Mouse (Mus musculus): ENCODE measurements around the gene Irf2.

Gene Irf2

DNA sequence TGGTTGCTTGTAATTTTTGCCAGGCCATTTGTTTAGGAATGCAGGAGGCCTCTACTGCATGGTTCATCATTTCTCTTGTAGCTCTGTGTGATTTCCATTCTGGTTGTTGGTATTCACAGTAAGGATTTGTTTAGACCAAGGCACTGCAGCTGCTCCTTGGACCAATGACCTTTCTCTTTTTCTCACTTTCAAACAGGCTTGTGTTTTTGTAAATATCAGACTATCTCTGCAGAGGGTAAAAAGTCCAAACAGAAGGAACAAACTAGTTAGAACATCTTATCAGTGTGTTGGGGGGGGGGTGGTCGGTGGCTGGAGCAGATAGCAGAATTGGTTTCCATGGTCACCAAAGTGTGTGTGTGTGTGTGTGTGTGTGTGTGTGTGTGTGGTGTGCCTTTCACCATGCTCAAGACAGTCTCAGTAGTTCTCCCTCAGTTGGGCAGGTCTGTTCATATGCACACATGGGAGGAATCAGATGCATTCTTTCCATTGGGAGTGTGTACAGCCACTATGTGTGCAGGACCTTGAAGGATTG is 61.7 kb downstream of the Irf2 start:
- no peak for DNase-seq (ENCODE audit: low read depth, low spot score)

DNA sequence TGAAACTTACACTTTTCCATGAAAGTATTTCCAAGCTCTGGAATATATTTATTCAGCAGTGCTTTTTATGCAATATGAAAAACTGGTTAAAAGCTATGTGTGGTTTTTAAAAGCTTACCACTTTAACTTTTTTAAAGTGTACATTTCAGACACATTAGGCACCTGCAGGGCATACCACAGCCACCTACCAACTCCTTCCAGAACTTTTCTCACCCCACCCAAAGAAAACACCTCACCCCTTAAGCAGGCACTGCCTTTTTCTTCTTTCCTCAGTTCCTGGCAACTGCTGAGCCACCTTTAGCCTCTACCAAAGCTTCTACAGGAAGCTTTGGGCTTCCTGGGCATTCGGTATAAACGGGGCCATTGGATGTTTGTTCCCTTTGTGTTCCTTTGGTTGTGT is 62.5 kb downstream of the Irf2 start:
- no peak for DNase-seq (ENCODE audit: low read depth, low spot score)

DNA sequence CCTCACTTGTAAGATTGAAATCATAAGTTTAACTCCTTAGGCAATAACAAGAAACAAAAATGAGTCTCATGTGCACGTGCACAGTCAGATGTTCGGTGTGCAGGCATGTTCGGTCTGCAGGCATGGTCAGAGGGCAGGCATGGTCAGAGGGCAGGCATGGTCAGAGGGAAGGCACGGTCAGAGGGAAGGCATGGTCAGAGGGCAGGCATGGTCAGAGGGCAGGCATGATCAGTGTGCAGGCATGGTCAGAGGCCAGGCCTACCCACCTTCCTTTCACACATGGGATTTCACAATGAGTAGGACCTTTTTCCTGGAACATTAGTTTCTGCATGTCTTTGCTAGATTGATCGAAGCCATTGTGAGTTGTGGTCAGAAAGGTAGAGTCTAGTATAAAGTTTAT is 65.2 kb downstream of the Irf2 start:
- no peak for DNase-seq (ENCODE audit: low read depth, low spot score)

DNA sequence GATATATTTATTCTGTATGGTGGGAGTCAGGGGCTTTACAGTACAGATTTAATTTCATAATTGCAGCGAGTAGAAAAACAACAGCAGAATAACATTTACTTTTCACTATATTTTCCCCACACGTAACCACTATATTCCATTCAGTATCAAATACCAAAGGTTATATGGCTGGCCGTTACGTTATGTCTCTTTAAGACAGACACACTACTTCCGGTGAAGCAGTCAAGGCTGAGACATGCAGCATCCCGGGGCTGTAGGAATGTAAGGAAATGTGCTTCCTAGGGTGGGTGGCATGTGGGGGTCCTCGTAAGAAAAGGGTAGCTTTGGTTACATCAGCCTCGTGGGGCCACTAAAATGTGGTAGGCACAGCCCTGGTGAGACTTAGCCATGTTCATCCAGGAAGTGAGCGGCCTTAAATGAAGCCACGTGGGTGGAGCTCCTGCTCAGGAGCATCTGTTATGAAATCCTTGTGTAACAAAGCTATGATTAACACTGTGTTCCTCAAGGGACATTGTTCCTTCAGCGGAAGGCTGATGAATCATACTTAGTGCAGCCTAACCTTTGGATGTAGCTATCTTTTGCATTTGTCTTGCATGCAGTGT is 71.6 kb downstream of the Irf2 start:
- DNase-seq (ENCODE audit: low read depth, low spot score), result peak; percentile 96

DNA sequence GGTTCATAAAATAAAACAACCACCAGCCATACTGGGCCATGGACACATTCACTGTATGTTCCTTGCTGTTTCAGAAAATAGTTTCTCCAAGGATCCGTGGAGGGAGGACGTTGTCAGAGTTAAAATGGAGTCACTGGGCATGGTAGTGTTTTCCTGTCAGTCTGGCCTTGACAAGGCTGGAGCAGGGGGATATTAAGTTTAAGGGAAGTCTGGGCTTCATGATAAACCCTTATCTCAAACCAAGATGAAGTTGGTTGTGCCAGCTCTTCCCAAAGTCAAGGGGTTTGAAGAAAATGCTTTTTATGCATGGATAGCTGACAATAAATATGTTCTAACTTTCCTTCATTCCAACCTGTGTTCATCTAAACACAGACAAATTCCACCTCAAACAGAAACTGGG is 72.4 kb downstream of the Irf2 start:
- DNase-seq (ENCODE audit: low read depth, low spot score), result no peak

DNA sequence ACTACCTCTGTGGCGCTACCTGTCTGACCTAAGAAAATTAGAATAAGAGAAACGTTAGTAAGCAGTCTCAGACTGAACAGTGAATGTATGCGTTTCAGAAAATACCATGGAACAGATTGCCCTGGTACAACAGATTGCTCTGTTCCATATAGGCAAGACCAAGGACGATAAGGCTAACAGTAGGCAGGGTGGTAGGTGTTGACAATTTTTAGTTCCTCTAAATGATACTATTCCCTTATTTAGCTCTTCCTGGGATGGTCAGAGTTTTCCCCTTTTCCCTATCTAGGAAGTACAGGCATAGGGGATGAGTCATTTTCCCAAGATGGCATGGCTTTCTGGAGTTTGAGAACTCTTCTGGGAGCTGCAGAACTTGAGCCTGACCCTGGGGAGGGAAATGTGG is 73.4 kb downstream of the Irf2 start:
- peak; percentile 39 for DNase-seq (ENCODE audit: low read depth, low spot score)

DNA sequence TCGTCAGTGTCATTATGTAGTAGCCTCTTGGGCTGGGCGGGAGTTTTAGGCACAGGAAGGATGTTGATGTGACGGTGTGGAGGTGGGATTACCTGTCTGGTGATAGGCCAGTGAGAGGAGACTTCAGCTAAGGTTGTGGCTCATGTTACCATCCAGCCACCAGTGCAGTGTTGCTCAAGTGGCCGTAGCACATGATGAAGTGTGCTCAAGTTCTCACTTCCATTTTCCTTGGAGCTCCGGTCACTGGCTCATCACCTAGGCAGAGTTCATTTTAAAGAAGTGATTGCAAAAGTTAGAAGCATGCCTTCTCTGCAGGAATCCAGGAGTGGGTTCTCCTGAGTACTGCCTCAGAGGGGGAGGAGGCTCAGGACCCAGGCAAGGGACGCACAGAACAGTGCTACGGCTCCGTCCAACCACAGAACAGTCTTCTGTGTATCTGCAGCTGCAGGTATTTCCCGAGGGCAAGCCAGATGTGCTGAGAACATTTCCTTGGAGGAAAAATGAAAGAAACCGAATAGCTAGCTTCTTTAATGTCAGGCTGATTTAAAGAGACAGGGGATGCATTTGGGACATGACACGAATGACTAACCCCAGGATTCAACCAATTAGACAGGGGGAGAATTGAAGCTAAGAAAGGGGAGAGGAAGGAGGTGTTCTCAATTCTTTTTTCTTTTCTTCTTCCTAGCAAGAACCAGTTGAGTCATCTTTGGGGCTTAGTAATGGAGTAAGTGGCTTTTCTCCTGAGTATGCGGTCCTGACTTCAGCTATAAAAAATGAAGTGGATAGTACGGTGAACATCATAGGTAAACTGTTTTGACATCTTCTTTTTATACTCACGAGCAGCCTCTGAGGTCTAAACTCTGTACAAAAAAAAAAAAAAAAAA is 78.8 kb downstream of the Irf2 start:
- DNase-seq (ENCODE audit: low read depth, low spot score), result no peak

DNA sequence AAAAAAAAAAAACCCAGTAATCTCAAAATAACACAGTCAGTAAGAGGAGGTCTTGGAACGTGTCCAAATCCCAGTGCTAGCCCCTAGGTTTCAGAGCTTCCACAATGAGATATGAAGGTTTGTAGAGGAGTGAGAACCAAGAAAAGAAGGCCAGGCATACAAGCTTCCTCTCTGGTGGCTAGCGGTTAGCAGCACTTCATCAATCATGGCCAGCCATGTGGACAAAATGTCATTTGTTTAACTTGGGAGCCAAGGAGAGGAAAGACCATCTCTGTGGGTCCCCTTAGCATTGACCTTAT is 79.4 kb downstream of the Irf2 start:
- DNase-seq (ENCODE audit: low read depth, low spot score), result no peak

DNA sequence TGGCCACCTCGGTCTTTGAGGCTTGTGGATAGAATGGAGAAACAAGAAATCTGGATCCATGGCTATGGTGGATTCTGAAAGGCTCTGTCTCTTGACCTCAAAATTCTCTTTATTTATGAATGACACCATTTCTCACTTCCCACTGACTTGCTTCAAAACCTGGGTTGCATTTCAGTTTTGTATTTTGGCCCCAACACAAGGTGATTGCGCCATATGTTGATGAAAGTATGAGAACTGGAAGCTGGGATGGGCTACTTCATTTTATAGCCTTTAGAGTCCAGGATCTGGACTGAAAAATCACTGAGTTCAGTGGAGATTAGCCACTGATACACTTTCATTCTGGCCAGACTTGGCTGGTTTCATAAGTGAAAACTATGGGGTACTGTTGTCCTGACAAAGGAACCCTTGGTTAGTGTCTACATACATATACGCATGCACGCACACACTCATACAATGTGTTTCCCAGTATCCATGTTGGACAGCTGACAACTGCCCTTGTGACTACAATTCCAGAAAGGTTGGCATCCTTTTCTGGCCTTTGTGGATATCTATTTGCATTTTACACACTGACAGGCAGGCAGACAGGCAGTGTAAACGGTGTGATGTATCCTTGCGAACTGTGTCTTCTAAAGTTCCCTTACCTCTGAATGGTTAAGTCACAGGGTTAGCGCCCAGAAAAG is 89.3 kb downstream of the Irf2 start:
- peak; percentile 35 for DNase-seq (ENCODE audit: low read depth, low spot score)

DNA sequence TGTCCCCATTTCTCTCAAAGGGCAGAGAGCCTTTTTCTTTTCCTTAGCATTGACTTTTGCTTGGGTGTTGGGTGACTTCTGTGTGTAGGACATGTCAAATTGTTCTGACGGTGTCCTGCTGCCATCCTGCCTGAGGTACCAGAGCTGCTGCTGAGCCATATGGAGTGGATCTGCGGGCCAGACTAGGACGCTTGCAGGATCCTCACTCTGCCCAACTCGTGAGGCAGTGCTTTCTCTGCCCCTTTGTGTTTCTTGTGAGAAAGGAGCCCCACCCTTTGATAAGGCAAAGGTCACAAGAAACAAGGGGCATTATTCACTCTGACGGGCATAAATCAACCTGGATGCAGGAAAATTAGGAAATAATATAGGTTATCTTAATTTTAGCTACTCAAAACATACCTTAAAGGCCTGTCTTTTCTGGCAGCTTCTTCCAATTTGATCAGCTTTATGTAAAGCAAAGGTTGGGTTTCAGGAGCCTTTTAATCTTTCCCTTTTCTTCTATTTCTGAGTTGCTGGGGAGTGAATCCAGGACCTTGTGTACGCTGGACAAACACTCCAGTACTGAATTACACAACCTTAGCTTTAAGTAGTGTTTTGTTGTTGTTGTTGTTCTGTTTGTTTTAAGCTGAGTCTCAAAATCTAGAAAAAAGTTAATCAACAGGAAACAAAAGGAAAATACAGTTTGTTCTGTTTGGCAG is 90.0 kb downstream of the Irf2 start:
- no peak for DNase-seq (ENCODE audit: low read depth, low spot score)

DNA sequence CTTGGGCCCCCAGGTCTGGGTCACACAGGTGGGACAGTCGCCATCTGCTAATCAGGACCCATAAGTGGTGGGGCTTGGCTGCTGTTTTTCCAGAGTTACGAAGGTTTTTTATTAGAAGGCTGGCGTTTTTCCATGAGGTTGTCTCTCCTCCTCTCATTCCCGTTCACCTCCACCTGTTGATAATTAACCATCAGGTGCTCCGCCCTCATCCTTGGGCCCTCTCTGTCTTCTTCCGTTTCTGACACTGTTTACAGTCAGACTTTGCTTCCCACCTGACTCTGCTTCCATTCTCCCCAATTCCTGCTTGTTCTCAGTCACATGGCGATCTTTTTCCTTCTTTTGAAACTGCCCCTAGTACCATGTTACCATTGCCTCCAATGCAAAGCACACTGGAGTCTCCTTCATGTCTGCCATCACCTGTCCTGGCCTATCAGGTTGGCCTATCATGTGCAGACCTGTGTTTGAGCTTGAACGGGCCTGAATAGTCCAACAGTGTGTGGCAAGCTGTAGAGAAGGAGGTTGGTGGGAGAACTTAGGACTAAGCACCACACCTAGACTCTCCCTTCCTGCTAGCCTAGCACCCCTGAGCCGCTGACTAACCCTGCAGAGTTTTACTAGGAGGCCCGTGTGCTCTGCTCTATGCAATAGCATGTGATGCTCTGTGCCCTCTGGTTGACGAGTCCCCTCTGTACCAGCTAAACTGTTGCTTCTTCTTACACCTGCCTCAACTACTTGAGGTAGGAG is 90.8 kb downstream of the Irf2 start:
- no peak for DNase-seq (ENCODE audit: low read depth, low spot score)

DNA sequence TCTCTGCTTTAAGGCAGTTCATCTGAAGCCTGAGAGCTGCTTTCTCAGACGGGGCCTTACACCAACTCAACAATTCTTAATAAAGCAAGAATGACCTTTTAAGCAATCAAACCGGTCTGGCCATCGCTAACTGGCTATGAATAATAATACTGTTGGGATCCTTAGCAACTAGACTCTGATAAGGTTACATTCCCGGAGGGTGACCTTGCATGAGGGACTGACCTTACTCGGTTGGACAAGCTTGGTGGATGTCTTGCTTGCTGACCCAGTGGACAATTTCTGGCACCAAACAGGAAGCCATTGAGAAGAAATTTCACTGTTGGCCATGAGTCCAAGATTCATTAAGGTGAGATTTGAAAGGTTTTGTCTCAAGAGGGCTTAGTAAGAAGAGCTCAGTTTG is 92.4 kb downstream of the Irf2 start:
- no peak for DNase-seq (ENCODE audit: low read depth, low spot score)

DNA sequence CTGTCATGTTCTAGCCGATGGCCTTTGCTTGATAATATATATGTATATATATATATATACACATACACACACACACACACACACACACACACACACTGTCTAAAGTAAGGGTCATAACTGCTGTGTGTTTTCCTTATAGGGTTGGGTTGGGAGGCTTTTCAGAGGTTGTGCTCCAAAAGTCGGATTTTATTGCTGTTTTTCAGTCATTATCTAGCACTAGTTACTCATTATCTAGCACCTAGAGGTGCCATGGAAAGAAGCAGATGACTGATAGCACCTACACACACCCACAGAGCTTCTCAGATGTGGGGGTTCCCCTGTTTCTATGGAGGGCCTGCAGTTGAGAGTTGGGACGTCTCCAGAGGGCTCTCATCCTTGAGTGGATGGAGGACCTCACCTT is 92.9 kb downstream of the Irf2 start:
- DNase-seq (ENCODE audit: low read depth, low spot score), result no peak

DNA sequence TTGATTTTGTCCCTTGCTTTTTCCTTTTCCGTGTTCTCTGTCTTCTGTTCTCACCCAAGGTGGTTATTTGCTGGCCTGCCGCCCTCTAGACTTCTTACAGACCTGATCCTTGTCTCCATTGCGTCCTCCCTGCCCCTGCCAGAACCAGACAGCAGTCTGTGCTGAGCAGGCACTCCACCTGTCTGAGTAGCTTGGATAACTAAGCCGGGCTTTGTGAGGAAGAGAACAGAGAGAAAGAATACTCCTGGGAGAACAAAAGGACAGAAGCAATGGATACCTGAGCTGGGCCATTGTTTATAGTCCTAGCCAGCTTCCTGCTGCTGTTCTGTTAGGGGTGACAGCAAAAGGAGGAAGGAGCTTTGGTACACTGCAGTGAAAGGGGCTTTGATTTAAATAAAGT is 94.2 kb downstream of the Irf2 start:
- DNase-seq (ENCODE audit: low read depth, low spot score), result no peak

DNA sequence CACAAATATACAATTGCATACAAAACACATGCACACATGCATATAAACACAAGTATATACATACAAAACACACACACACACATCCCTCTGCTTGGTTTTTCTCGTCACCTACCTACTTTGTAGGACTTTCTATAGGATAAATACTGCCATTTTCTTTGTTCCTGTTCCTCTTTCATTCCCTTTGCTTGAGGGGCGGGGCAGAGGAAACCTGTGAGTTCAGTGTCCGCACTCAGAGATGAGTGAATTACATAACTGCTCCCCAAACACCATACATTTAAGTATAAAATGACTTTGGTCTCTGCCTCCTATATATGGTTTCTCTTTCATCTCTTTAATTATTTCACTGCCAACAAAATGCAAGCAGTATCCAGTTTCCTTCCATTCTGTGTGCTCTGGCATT is 94.9 kb downstream of the Irf2 start:
- DNase-seq (ENCODE audit: low read depth, low spot score), result no peak

DNA sequence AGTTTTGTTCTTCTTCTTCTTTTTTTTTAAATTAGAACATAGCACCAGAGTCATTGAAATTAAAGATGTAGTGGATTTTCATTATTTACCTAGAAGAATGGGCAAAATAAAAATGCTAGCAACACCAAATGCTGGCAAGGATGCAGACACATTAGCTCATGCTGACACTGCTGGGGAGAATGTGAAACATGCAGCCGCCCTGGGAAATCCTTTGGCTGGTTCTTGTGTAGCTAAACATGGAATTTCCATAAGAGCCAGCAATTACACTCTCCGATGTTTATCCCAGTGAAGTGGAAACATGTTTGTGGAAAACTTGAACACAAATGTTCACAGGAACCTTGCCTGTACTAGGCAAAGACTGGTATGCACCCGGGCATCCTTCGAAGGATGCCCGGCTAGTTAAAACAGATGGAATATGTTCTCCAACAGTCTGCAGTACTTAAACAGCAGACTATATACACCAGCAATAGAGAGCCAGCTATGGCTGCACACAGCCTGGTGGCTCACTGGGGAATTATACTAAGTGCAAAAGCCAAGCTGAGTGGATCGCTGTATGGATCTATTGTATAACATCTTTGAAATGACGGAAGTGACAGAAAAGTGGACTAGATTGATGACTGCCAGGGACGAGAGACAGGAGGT is 96.6 kb downstream of the Irf2 start:
- DNase-seq (ENCODE audit: low read depth, low spot score), result no peak

DNA sequence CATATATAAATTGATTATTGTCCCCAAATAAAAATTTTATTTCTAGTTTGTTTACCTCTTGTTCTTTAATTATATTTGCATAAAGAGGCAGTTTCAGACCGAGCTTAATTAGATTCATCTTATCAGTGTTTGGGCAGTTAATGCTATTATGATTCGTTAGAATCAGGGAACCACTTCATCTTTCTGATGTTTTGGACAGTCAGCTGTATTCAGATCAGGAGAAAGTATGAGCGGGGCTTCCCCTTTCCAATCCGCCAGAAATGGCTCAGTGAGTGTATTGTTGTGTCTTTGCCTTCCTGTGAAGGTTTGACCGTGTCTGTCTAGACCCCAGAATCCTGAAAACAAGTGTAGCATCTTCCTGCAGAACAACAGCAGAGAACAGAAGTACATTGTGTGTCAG is 97.4 kb downstream of the Irf2 start:
- DNase-seq (ENCODE audit: low read depth, low spot score), result no peak

DNA sequence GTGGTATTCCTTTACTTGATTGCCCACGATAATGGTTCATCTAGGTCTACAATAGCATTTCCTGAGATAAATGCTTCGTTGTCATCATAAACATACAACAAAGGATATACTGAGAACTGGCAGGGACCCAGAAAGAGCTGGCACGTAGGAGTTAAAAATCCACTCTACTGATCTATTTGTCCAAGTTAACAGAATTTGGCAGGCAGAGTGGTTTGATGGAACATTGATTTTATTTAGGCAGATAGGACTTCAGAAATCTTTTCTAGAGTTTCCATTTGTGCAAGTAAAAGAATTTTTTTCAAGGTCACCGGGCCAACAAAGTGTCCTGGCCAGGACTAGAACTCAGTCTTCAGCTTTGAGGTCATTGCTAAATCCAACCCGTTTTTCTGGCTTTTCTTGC is 98.5 kb downstream of the Irf2 start:
- DNase-seq (ENCODE audit: low read depth, low spot score), result no peak

DNA sequence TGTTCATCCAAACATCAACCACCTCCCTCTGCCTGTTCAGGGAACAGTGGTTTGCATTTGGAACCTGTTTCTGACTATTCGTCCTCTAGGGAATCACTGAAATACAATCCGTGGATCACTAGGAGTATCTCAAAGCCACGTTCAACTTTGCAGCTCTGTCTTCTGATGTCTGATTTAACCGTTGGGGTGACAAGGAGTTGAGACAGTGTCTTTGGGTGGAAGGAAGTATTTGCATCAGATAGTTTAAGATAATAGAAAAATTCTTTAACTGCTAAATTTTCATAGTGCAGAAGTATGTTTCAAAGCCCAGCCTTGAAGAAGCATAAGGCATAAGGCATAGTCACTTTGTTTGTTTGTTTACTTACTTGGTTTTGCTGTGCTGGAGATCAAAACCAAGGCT is 100.9 kb downstream of the Irf2 start:
- no peak for DNase-seq (ENCODE audit: low read depth, low spot score)

DNA sequence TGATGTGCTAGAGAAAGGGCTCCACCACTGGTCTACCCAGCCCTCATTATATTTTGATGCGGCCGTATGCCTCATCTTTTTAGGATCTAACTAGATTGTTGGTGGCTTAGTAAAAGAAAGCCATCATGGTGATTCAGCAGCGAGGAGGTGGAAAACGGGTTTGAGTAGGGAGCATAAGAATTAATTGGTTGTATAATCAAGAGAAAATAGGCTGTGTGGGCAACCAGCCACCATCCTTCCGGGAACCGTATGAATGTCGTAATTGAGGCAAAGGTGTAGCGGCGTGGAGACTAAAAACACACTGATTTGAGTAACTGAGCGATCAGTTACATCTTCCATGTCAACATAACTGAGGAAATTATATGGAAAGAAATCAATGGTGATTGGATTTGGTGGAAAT is 101.3 kb downstream of the Irf2 start:
- DNase-seq (ENCODE audit: low read depth, low spot score), result no peak

DNA sequence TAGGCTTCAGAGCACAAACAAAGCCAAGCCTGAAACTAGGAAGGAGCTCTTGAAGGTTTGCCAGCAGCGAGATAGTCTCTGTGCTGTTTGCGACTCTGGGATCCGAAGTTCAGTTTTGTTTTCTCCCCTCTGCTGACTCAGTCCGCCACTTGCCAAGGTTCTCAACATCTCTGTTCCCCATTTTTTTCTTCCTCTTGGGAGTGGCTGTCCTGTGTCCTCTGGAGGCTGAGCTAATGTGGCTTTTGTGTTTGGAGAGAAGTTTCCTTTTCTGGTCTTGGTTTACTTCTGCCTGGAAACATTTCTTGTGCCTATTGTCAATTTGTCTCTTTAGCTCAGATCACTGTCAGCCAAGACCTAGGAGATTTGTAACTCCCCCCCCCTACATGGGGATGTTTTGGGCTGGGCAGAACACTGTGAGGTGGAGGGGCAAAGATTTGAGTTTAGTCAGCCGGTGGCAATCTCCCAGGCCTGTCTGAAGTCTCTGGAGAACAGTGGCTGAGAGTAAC is 103.2 kb downstream of the Irf2 start:
- peak; percentile 89 for DNase-seq (ENCODE audit: low read depth, low spot score)
